Mouse (Mus musculus) lung, embryonic 14.5 days (tissue): Measurements from ENCODE around the gene Sstr4. TPM values are rescaled to one million over a fixed set of nuclear protein-coding genes. Genes with fewer than 3 reads are reported as not detected.

Experiments used
- ATAC-seq: fragments of 200-750 bp; cut with Nextera tagmentation; 2 replicates; pipeline ENCODE4 v1.8.0; 2017; ENCODE audit warnings: mild to moderate bottlenecking, moderate TSS enrichment, moderate library complexity; ENCODE audit not compliant: insufficient read depth
- DNase-seq: peaks from one replicate; pipeline ENCODE4 v3.0.0-alpha.2; 2015
- H3K27ac ChIP-seq: fragments of 300-500 bp; sonication (generic); 2 replicates; pipeline ENCODE4 v1.5.1; 2014; ENCODE audit warnings: low read depth, mild to moderate bottlenecking, moderate library complexity
- H3K27me3 ChIP-seq: fragments of 300-500 bp; sonication (generic); 2 replicates; pipeline ENCODE4 v1.6.1; 2014; ENCODE audit warnings: low read length, control low read depth; ENCODE audit not compliant: insufficient read depth
- H3K36me3 ChIP-seq: fragments of 300-500 bp; sonication (generic); 2 replicates; pipeline ENCODE4 v1.6.1; 2014; ENCODE audit warnings: control low read depth; ENCODE audit not compliant: insufficient read depth
- H3K4me1 ChIP-seq: fragments of 300-500 bp; sonication (generic); 2 replicates; pipeline ENCODE4 v1.6.1; 2014; ENCODE audit warnings: antibody characterized with exemption, control low read depth; ENCODE audit not compliant: insufficient read depth
- H3K4me2 ChIP-seq: fragments of 300-500 bp; sonication (generic); 2 replicates; pipeline ENCODE4 v1.6.1; 2014; ENCODE audit warnings: mild to moderate bottlenecking
- H3K4me3 ChIP-seq: fragments of 300-500 bp; sonication (generic); 2 replicates; pipeline ENCODE4 v1.5.1; 2014; ENCODE audit warnings: low read depth, low read length
- H3K9ac ChIP-seq: fragments of 300-500 bp; sonication (generic); 2 replicates; pipeline ENCODE4 v1.6.1; 2014
- H3K9me3 ChIP-seq: fragments of 300-500 bp; sonication (generic); 2 replicates; pipeline ENCODE4 v1.6.1; 2016; ENCODE audit warnings: low read depth, low read length, control low read depth
- CTCF ChIP-seq: IDR thresholded peaks from 2 replicates; pipeline ENCODE4 v1.5.1; 2016; ENCODE audit warnings: antibody characterized with exemption, low read depth
- WGBS: fragments of 180-500 bp; shearing (Covaris S2); extraction: QIAGEN DNeasy Blood & Tissue Kit; methylation state at CpG from one replicate; pipeline ENCODE4 v1.1.7; 2014; 5-methylcytosine and 5-hydroxymethylcytosine counted together
- polyA plus RNA-seq: library from polyadenylated mRNA; unstranded; fragments of >200 nt; fragmentation: Nextera tagmentation; extraction: Ambion mirVana; gene quantifications from 2 replicates; pipeline ENCODE4 v1.2.1, GENCODE M21; 2014

Sstr4 gene
- polyA plus RNA-seq, 1 experiment from 2014 or later, result 4.8 TPM

DNA sequence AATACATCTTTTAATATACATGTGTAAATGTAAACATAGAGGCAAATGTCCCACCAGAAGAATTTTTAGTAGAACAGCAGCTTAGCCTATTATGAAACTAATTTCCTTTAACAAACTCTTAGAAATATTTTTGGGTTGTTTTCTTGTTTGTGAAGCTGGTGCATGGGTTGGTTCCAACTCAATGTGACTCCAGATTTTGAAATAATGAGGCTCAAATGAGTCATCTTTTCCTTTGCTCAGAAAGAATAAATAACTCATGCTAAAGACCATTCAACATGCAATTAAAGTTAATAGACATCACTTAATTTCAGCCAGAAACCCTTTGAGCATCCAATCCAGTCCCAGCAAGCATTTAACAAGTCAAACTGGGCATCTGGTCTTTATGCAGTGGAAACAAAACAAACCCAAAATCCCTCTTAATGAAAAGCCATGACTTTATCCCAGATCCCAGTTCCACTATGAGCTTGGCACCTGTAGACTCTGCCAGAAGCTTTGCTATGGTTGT lies 33.9 kb downstream of the Sstr4 start:
- TF ChIP-seq CTCF, result no peak
- Histone ChIP-seq H3K9ac (no peak overlapping the region), H3K9me3 (no peaks in the 10 kb centered on the region), H3K36me3 (no peaks in the 10 kb centered on the region), H3K27me3 (no peaks in the 10 kb centered on the region), H3K4me1 (peaks cover 4% of the 10 kb centered on the region; the same call in 1 of the 2 replicates), H3K4me3 (no peak overlapping the region), H3K4me2 (no peak overlapping the region), H3K27ac (no peak overlapping the region)
- DNase-seq, result no peak
- no peak for ATAC-seq

DNA sequence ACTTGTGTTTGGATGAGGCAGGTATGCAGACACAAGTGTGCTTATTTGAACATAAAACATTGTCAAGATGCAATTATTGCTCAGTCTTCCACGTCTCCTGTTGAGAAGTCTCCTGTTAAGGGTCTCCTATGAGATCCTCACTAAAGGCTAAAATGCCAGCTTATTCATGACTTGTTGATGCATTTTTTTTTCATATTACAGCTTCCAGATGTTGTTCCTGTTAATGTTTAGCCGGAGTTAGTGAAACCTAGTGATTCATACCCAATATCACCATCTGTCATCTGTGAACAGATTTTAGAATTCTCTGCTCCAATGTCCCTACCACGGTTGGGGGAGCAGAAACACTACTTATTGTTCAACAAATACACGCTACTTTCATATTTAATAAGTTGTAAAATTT lies 35.8 kb downstream of the Sstr4 start:
- no peaks in the 10 kb centered on the region for H3K27me3 ChIP-seq
- WGBS, result 64% methylated on average over 4 of the region's 4 CpGs
- no peak overlapping the region for H3K27ac ChIP-seq
- ATAC-seq (no peak), DNase-seq (no peak)
- H3K9me3 ChIP-seq, result no peaks in the 10 kb centered on the region
- no peak overlapping the region for H3K9ac ChIP-seq
- no peak for TF ChIP-seq CTCF
- H3K4me3 ChIP-seq, result no peak overlapping the region
- H3K4me2 ChIP-seq, result no peak overlapping the region
- H3K4me1 ChIP-seq, result 0 out of 2 replicates have a peak, but pooled peaks cover 3% of the 10 kb centered on the region
- no peaks in the 10 kb centered on the region for H3K36me3 ChIP-seq

DNA sequence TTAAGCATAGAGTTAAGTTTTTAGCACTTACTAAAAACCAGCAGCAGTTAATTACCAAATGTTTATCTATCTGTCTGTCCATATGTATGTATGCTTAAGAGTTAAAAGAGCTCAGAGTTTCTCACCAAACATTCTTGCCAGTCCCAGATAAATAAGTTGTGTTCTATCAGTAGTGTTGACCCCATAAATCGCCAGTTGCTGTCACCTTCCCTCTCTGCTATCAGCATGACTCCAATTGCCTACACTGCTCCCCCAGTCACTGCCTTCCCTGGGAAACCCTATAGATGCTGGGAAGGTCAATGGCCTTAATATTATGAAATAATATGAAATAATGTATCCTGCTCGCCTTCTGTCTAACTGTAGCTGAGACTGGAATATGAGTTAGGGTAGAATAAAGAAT lies 37.2 kb downstream of the Sstr4 start:
- H3K27ac ChIP-seq, result no peak overlapping the region

DNA sequence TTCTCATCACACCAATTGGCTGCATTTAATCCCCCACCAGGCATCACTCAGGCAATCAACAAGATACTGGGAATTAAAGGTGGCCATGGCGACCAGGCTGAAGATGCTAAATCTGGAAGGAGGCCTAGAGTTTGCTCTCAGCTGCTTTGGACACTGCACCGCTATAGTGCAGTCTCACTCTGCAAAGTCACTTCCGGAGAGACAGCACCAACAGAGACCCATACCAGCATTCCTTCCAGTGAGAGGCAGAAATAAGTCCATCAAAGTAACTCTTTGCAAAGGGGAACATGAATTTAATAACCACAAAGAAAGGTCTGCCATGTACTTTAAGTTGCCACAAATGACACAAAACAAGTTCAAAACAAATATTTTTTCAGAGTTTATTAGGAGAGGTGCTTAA lies 41.1 kb downstream of the Sstr4 start:
- no peak for ATAC-seq
- DNase-seq, result no peak
- Histone ChIP-seq H3K4me2 (no peak overlapping the region), H3K9ac (no peak overlapping the region), H3K27me3 (no peaks in the 10 kb centered on the region), H3K4me3 (no peak overlapping the region), H3K9me3 (no peaks in the 10 kb centered on the region), H3K4me1 (peaks cover 7% of the 10 kb centered on the region; the same call in 1 of the 2 replicates), H3K36me3 (no peaks in the 10 kb centered on the region; the same call in 1 of the 2 replicates), H3K27ac (no peak overlapping the region)
- WGBS, result 38% methylated on average over 3 of the region's 3 CpGs
- no peak for TF ChIP-seq CTCF

More for the DNA sequence above, 37.2 kb downstream of the Sstr4 start:
- ATAC-seq (peak; percentile 78), DNase-seq (peak; percentile 66)
- Histone ChIP-seq H3K27me3 (no peaks in the 10 kb centered on the region), H3K9me3 (no peaks in the 10 kb centered on the region), H3K4me2 (no peak overlapping the region), H3K9ac (no peak overlapping the region), H3K36me3 (no peaks in the 10 kb centered on the region), H3K4me1 (0 out of 2 replicates have a peak, but pooled peaks cover 3% of the 10 kb centered on the region), H3K4me3 (no peak overlapping the region)
- no peak for TF ChIP-seq CTCF
- 25% methylated on average over 2 of the region's 2 CpGs for WGBS

DNA sequence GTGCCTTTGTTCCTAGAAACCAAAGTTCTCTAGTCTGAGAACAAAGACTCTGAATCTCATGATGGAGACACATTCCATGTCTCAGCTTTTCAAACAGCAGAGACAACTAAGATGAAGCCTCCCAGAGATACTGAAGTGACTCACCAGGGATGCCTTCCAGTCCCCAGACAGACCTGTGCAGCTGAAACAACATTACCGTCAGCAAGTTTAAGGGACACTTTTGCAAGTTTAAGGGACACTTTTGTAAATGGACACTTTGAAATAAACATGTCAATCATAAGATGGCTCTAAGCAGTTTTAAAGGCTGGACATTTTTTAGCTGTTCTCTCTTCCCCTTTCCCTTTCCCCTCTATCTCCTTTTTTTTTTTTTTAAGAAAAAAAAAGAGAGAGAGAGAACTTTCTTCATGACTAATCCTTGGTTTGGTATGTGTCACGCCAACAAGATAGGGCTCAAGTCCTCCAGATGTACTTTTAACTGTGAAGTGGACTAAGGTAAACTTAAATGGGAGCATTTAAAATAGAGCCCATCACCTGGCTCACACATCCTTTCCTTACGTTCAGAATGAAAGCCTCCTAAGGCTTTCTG lies 44.6 kb downstream of the Sstr4 start:
- 37% methylated on average over 3 of the region's 3 CpGs for WGBS
- H3K9me3 ChIP-seq, result no peaks in the 10 kb centered on the region
- H3K27ac ChIP-seq, result no peak overlapping the region
- H3K27me3 ChIP-seq, result no peaks in the 10 kb centered on the region
- peaks cover 12% of the 10 kb centered on the region for H3K4me1 ChIP-seq
- peak overlapping the region; percentile 49 for H3K4me2 ChIP-seq
- DNase-seq, result no peak
- H3K9ac ChIP-seq, result no peak overlapping the region
- no peaks in the 10 kb centered on the region; the same call in 1 of the 2 replicates for H3K36me3 ChIP-seq
- peak overlapping the region; percentile 25 for H3K4me3 ChIP-seq
- ATAC-seq, result no peak
- TF ChIP-seq CTCF, result no peak

DNA sequence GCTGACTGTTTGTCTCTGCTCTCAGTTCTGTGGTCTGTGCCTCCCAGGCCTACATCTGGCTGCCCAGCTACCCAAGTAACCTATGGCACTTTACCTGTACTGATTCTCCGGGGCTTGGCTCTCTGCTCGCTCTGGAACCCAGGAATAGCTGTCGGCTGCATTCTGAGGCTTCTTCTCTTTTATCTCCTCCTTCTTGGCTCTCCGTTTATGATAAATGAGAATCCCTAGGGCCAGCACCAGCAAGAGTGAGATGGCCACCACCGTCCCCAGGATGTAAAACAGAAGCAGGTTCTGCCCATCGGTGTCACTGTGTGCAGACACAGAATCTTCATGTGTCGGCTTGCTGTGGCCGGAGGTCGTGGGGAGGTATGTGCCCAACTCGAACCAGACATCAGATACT lies 46.3 kb downstream of the Sstr4 start:
- H3K9ac ChIP-seq, result peak overlapping the region; percentile 55; the same call in 1 of the 2 replicates
- H3K27ac ChIP-seq, result peak overlapping the region; percentile 21; the same call in 1 of the 2 replicates
- H3K4me2 ChIP-seq, result peak overlapping the region; percentile 42

DNA sequence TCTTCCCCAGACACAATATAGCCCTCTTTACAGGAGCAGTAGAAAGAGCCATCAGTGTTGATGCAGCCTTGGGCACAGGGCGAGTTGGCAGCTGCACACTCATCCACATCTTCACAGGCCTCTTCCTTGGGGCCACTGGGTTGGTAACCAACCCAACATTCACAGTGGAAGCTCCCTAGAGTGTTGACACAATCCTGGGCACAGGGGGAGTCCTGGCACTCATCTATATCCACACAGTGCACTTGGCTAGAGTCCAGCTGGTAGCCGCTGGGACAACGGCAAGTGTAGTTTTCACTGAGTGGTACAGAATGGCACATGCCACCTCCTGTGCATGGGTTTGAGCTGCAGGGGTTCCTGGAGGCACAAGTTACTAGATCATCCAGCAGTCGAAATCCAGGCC lies 47.0 kb downstream of the Sstr4 start:
- H3K4me2 ChIP-seq, result peak overlapping the region; percentile 42
- peak overlapping the region; percentile 34 for H3K4me3 ChIP-seq
- H3K36me3 ChIP-seq, result no peaks in the 10 kb centered on the region; the same call in 1 of the 2 replicates
- H3K9ac ChIP-seq, result peak overlapping the region; percentile 55
- peak; percentile 26 for DNase-seq
- ATAC-seq, result no peak
- no peaks in the 10 kb centered on the region for H3K27me3 ChIP-seq
- H3K9me3 ChIP-seq, result no peaks in the 10 kb centered on the region
- TF ChIP-seq CTCF, result no peak
- peaks cover 12% of the 10 kb centered on the region for H3K4me1 ChIP-seq
- peak overlapping the region; percentile 86 for H3K27ac ChIP-seq
- WGBS, result 69% methylated on average over 4 of the region's 4 CpGs

More for the DNA sequence above, 46.3 kb downstream of the Sstr4 start:
- Histone ChIP-seq H3K9me3 (no peaks in the 10 kb centered on the region), H3K27me3 (no peaks in the 10 kb centered on the region), H3K36me3 (no peaks in the 10 kb centered on the region; the same call in 1 of the 2 replicates), H3K4me3 (peak overlapping the region; percentile 34), H3K4me1 (peaks cover 12% of the 10 kb centered on the region)
- ATAC-seq (no peak), DNase-seq (no peak)
- no peak for TF ChIP-seq CTCF
- WGBS, result 69% methylated on average over 10 of the region's 10 CpGs
